Mouse (Mus musculus) G1E (cell line): Measurements from ENCODE around the gene Serpina1e.
"Not testable (repeated sequence)": the region's sequence is repeated elsewhere in the genome, so short reads cannot be mapped to it uniquely, and the experiment has no call there.

Source experiments
- CTCF ChIP-seq: IDR thresholded peaks from 2 replicates; pipeline ENCODE4 v1.5.1; 2012; ENCODE audit warnings: low read depth, low read length, inconsistent platforms, mixed read lengths
- GATA1 ChIP-seq: IDR thresholded peaks from 2 replicates; pipeline ENCODE4 v1.6.1; 2012; ENCODE audit warnings: borderline replicate concordance, low read length, inconsistent platforms, mixed read lengths
- GATA2 ChIP-seq: IDR thresholded peaks from 2 replicates; pipeline ENCODE4 v1.6.1; 2012; ENCODE audit warnings: low read depth, low read length, inconsistent platforms, borderline replicate concordance
- POLR2AphosphoS5 ChIP-seq: IDR thresholded peaks from 2 replicates; pipeline ENCODE4 v1.6.1; 2012; ENCODE audit warnings: low read depth, low read length, inconsistent platforms; ENCODE audit not compliant: insufficient replicate concordance

DNA sequence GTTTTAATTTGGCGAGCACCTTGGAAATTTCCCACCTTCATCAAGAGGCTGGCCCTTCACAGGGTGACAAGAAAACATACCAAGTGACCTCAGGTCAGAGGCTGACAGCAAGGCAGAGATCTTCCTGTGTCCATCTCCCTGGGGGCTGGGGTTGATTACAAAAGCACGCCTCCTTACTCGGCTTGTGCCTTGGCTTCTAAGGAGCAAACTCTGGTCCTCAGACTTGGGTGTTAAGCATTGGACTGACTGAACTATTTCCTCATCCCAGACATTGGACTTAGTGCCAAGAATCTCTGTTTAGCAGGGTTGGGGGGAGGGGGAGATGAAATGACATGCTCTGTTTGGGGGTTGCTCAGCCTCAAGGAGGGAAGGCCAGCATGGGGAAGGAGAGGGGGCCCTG lies 56.8 kb downstream of the Serpina1e start:
- not testable (repeated sequence) for TF ChIP-seq CTCF, GATA1, GATA2, POLR2AphosphoS5
